Mouse (Mus musculus) hematopoietic stem cell, adult 5-6 weeks (primary cell): ENCODE measurements at regions not wholly inside any gene's neighbourhood (a gene's known extent, or its start where the extent isn't known, plus 50 kb on each side); places are given as distances from the start of the nearest gene placed in this dataset.

Experiments
- ATAC-seq, 2 experiments: fragments of 125-278 bp in 1 of 2; replicated peaks in 1 of 2; 2 replicates each; pipeline ENCODE4 v1.8.0; 2016 to 2017; ENCODE audit warnings: inconsistent platforms in 2 of 2, mild to moderate bottlenecking in 2 of 2, moderate number of reproducible peaks in 2 of 2, low read depth in 1 of 2, moderate TSS enrichment in 1 of 2; ENCODE audit not compliant: low FRiP score in 2 of 2, poor library complexity in 2 of 2, severe bottlenecking in 2 of 2, insufficient read depth in 1 of 2, low TSS enrichment in 1 of 2

GRCm38 (mm10) chr10:19118569-19119280 is 103.3 kb upstream of the Tnfaip3 start:
- no peak for ATAC-seq

DNA sequence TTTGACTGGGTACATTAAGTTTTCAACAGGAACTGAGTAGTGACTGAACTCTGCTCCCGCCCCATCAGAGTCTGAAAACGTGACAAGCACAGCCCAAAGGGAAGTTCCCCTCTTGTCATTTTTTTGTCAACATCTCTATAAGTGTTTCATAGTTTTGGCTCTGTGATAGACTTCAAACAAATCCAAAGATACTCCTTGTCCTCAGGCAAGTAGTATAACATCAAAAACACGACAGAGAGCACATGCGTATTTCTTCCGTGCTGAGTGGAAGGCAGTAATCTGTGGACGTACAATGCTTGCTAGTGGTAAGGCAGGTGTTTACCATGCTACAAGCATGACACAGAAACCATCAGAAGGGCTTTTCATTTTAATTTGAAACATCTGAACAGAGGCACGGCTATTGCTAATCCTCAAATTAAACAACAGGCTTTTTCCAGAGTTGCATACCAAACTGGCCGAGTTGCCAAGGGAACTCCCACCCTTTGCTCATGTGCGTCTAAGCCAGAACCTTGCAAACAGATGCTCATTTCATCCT is 101.7 kb upstream of the Tnfaip3 start:
- no peak for ATAC-seq

DNA sequence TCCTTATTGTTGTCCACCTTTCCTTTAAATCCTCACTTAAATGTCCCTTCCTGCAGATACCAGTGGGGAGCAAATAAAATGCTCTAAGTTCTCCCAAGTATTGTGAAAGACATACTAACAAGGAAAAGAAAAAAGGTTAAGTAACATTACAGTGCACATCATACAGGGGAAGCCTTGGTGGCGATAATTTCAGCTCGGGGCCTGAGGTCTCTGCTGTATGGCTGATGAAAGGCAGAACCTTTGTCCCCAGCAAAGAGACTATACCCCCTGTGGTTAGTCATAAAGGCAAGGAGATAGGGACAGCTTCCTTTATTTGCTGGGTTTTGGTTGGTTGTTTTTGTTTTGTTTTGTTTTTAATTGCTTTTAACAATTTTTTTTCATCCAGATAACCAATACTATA is 97.0 kb upstream of the Tnfaip3 start:
- no peak for ATAC-seq

- ATAC-seq, result peak; percentile 9 to 59; a peak in 2 of 4 replicates
These were observed 89.8 kb upstream of the Tnfaip3 start for GRCm38 (mm10) chr10:19105231-19105681.

GRCm38 (mm10) chr10:19104671-19105203 is 89.3 kb upstream of the Tnfaip3 start:
- ATAC-seq, result peak; percentile 71 to 90

DNA sequence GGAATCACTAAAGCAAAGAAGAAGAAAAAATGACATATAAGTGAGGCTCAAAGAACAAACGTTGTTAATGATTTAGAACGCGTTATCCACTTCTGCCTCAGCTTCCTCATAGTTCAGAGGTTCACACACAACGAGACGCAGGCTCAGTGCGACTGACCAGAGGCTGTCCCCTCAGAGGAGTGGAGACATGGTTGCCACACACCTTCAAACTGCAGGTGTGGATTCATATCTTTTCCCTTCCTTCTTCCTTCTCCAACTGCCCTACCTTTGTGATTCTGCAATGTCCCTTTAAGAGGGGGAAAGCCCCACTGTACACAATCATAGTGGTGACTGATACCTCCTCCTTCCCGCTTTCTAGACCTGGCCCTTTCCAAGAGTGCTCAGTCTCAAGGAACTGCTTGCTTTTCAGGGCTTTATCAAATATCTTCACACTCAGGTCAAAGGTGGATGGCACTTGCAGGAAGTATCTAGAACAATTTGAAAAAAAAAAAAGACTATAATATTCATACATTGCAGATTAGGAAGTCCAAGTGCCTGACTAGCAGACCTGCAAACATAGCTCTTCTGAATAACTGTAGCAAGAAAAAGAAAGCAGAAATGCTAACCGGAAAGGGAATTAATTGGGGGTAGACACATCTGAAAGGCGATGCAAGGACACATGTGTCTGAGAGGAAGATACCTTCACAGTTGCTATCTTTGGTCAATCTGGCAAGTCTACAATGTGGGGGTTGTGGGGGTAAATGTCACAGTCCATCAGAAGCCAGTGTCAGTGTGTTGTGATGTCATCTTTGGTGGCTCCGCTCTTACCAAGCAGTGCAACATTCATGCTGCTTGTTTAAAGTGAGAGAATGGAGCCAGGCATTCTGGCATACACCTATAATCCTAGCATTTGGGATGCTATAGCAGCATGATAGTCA is 84.2 kb upstream of the Tnfaip3 start:
- ATAC-seq, result peak; percentile 9 to 32; a peak in 1 of 4 replicates

GRCm38 (mm10) chr10:19094297-19094696 is 78.8 kb upstream of the Tnfaip3 start:
- ATAC-seq, result peak; percentile 99

- ATAC-seq, result no peak
These were observed 78.2 kb upstream of the Tnfaip3 start for GRCm38 (mm10) chr10:19093689-19094088.

- no peak for ATAC-seq
These were observed 76.5 kb upstream of the Tnfaip3 start for GRCm38 (mm10) chr10:19091949-19092348.

- ATAC-seq, result no peak
These were observed 75.7 kb upstream of the Tnfaip3 start for GRCm38 (mm10) chr10:19091110-19091509.

DNA sequence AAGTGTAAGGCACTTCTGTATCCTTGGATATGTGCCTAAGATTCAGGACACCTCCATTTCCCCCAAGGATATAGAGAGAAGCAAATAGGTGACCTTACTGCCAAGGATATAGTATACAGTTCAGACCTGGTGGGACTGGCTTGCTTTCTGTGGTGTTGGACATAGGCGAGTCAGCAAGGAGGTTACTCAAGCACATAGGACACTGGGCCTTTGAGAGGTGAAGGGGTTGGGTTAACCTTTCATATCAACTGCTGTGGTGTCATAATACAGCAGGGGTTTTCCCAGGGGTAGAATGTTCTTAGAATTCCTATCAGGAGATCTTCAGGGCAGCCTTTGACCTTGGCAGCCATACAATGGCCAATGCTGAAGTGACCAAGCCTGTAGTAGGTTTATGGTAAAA is 71.5 kb upstream of the Tnfaip3 start:
- no peak for ATAC-seq

DNA sequence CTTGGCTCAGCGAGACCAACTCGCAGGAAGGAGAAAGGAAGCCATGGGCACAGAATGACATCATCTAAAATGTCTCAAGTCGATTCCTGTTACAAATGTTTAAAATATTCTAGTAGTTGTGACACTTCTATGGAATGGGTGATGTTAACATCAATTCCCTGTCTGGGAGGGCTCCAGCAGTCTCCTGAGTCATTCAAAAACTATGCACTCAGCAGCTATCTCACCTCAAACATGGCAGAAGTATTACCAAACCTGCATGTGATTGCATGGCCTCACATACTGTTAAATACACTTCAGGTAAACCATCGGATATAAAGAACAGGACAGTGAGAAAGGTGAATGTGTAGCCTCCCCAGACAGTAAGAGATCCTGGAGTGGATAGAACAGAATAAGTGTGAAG is 66.7 kb upstream of the Tnfaip3 start:
- ATAC-seq, result no peak

DNA sequence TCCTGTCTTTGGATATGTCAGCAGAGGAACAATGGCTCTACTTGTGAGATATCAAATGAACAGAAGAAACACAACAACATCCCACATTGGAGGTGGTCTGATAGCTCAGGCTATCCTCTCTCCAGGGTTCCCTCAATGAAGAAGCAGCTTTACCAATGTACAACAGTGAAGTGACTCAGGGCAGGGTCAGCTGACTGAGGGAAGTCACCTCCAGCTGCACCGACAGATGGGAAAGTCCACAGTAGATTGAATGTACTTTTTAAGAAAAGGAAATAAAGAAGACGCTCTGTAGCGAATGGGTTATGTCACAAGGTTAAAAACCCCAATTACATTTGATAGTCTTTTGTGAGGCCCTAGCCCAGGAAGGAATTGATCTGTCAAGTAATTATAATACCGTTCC is 62.6 kb upstream of the Tnfaip3 start:
- ATAC-seq, result no peak

- peak in 1 of 2 experiments; percentile 50; a peak in 2 of 4 replicates for ATAC-seq
These were observed 52.9 kb upstream of the Tnfaip3 start for GRCm38 (mm10) chr10:19068377-19068776.

DNA sequence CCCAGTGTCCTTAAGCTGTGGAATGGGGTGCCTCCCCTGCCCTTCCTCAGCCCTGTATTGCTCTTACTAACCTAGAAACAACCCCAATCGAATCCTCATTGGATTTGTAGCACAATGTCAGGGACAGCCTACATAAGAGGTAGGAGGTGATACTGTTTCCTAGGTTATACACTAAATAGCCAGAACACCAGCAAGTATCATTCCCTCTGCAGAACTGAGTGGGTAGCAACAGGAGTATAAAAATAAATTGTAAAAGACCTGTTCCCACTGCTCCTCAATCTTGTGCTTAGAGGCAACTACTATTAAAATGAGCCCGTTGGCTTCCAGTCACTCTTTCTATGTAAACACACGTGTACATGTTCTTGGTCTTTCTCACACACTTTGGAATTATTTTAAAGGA is 52.2 kb upstream of the Tnfaip3 start:
- ATAC-seq, result no peak

- no peak for ATAC-seq
These were observed 51.4 kb upstream of the Tnfaip3 start for GRCm38 (mm10) chr10:19066821-19067350.
